Mouse (Mus musculus): ENCODE results near the gene Prpf6.

The Prpf6 gene

GRCm38 (mm10) chr2:181596221-181596960 lies 4.7 kb downstream of the Prpf6 start:
- no peak for DNase-seq (ENCODE audit: low spot score in 2 of 2)

DNA sequence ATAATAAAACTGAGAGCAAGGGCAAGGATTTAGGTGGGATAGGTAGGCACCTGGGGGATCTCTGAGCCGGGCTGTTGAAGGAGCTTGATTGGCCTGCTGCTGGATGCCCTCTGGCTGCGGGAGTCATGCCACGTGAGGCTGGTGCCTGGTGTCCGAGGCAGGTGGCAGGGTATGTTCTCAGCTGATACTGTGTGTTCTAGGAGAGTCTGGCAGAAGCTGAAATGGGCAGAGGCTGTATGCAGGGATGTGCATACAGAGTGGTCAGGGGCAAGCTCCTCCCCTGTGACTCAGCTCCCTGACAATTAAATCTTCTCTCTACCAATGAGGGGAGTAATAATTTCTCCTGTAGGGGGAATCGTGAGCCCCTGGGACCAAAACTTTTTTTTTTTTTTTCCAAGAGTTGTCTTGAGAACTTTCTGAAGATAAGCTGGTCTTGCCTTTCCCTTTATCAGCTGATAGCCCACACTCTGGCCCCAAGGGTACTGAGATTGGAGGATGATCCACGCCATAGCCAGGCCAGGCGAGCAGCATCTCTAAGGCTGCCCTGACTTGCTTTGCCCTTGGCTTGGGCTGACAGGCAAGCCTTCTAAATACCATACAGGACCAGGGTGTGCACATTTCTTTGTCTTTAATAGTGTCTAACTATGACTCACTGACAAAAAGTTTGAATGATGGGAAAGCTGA lies 5.9 kb downstream of the Prpf6 start:
- DNase-seq (ENCODE audit: low spot score in 2 of 2): no peak

DNA sequence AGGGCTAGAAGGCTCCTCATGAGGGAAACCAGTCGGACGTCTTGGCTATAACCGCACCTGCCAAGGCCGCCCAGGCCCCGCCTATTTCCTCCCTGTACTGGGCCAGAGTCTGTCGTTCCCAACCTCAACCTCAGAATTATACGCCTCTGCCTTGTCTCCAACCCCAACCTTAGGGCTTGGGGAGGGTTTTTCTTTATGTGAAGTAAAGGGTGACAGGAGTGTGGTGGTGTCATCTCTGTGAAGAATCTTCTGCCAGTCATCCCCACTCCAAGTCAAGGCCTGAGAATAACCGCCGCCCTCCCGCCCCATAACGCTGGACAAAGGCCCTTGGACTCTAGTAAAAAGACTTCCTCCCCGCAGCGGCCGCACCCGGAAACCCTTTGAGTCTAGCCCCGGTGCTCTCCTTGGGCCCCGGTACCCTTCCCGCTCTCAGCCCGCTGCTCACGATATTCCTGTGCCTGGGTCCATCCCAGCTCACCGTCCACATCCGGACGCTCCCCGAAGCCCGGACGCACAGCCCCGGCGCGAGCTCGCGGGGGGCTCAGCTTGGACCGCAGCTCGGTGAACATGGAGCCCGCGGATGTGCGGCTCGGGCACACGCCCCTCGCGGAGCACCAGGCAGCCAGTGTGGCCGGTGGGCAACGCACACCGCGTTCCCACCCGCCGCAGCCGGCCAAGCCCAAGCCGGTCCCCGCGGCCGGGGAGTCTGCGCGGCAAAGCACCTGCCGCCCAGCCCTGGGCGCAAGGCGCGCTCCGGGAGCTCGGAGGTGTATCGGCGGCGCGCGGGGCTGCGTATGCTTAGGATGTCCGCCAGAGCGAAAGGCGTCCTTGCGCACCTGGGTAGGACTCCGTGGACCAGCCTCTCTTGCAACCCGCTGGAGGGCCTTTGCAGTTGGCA lies 7.0 kb downstream of the Prpf6 start, which contains the start of gene Samd10:
Samd10 (minus strand) TSS at position 759 of the 898 bp plus-strand sequence.
- DNase-seq (ENCODE audit: low spot score in 2 of 2): peak in 1 of 2 experiments; percentile 71

DNA sequence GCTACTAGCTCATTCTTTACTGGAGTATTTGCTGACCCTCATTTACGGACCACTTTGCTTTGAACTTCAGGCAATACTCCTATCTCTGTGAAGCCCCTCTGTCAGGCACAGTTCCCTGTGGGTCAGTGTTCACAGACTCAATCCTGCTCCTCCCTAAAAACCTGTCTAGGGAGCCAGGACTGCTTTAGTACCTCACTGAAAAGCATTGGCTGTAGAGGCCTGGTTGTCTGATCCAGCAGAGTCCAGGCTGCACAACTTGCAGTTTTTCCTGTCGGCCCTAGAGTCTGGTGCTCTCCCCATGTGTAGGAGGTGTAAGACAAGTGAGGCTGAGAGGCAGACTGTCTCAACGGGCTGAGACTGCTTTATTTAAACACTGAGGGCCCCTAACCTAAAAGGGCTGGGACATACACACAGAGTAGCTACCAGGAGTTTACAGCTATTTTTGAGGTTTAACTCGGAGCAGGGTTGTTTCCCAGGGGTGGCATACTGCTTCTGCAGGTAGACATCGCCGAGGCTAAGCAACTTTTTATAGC lies 8.6 kb downstream of the Prpf6 start:
- no peak for DNase-seq (ENCODE audit: low spot score in 2 of 2)

- peak; percentile 88 to 98 for DNase-seq (ENCODE audit: low spot score in 2 of 2)
These were observed 9.4 kb downstream of the Prpf6 start for GRCm38 (mm10) chr2:181600828-181601750.

GRCm38 (mm10) chr2:181601751-181602145 lies 10.1 kb downstream of the Prpf6 start:
- DNase-seq (ENCODE audit: low spot score in 2 of 2): no peak

DNA sequence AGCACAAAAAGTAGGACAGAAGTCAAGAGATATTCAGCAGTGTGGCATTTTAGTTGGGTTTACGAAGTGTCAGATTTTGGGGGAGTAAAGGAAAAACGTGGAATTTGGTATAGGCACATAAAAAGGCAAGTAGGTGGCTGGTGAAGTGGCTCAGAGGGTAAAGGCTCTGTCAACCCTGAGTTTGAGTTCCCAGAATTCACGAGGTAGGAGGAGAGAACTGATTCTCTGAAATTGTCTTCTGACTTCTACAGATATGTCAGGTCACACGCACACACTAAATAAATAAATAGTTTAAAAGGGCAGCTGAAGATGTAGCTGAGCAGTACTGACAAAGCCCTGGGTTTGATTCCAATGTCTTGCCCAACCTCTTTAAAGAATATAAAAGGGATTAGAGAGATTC lies 10.7 kb downstream of the Prpf6 start:
- DNase-seq (ENCODE audit: low spot score in 2 of 2): no peak

DNA sequence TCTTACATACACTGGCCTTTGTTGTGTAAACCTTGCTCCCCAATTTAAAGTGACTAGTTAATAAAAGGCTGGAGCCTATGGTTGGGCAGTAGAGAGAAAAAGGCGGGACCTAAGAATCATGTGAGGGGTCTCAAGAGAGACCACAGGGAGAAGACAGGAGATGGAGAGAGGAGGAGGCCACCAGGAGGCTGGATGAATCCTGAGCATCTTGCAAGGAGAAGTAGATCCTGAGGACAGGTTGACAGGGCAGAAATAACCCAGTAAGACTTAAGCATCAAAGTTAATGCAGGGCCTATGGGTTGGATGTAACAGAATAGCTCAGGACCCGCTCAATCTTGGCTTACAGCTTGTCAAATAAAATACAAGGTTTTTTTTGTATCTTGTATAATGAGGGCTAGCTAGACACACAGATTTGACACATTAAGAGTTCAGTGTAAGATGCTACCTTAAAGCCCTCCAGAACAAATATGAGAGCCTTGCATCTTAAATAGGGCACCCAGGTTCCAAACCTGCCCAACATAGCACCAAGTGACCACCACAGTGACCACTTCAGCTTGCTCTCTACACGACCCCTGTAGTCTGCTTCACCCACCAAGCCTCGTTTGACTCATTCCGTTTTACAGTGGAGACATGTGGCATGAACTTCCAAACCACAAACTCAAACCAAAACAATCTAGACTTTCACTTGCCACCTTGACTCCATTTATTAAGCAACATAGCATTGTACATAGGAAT lies 27.3 kb downstream of the Prpf6 start:
- no peak for DNase-seq (ENCODE audit: low spot score in 2 of 2)

- DNase-seq (ENCODE audit: low spot score in 2 of 2): peak in 1 of 2 experiments; percentile 24
These were observed 31.7 kb downstream of the Prpf6 start for GRCm38 (mm10) chr2:181623401-181623800.

- DNase-seq (ENCODE audit: low spot score in 2 of 2): no peak
These were observed 36.8 kb downstream of the Prpf6 start for GRCm38 (mm10) chr2:181628471-181628870.

DNA sequence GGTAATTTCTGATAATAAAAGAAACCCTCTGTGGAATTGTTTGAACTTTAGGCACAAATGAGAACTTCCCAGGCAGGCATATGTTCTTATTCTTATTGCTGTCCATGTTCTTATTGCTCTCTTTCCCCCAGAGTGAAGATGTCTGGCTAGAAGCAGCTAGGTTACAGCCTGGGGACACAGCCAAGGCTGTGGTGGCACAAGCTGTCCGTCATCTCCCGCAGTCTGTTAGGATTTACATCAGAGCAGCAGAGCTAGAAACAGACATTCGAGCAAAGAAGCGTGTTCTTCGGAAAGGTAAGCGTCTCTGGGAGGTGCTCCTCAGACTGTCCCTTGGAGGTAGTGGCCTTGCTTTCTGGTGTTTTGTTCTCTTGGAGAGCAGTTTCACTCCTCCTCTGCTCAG lies 41.0 kb downstream of the Prpf6 start:
- DNase-seq (ENCODE audit: low spot score in 2 of 2): no peak

GRCm38 (mm10) chr2:181635865-181636264 lies 44.2 kb downstream of the Prpf6 start:
- DNase-seq (ENCODE audit: low spot score in 2 of 2): no peak

DNA sequence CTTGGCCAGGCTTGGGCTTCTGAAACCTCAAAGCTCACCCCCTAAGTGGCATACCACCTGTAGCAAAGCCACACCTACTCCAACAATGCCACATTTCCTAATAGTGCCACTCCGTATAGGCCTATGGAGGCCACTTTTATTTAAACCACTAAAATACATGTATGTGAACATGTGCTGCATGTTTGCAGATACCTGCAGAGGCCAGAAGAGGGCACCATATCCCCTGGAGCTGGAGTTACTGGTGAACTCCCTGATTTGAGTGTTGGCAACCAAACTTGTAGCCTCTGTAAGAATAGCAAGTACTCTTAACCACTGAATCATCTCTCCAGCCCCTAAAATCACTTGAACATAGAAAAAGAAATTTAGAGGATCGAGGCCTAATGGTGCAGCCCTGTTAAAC lies 52.7 kb downstream of the Prpf6 start:
- peak in 1 of 2 experiments; percentile 60 for DNase-seq (ENCODE audit: low spot score in 2 of 2)

DNA sequence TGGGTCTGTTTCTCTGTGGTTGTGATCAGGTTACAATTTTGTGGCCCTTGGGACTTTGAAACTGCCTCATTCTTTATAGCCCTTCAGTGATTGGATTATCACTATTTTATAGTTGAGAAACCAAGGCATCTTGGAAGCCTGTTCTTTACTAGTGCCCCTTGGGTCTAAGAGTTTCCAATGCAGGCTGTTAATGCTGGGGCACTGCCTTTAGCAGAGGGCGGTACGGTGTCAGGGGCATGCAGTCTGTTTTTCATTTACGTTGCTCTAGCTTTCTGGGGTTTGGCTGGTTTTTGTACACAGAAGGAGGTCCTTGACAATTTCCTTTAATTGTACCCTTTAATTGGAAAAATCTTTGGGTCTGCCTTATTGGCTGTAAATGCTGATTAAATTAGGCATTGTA lies 54.0 kb downstream of the Prpf6 start:
- DNase-seq (ENCODE audit: low spot score in 2 of 2): no peak

- no peak for DNase-seq (ENCODE audit: low spot score in 2 of 2)
These were observed 55.2 kb downstream of the Prpf6 start for GRCm38 (mm10) chr2:181646626-181647472.

GRCm38 (mm10) chr2:181648926-181649325 lies 57.3 kb downstream of the Prpf6 start:
- DNase-seq (ENCODE audit: low spot score in 2 of 2): no peak

GRCm38 (mm10) chr2:181653065-181653464 lies 61.4 kb downstream of the Prpf6 start:
- DNase-seq (ENCODE audit: low spot score in 2 of 2): no peak

- DNase-seq (ENCODE audit: low spot score in 2 of 2): no peak
These were observed 61.9 kb downstream of the Prpf6 start for GRCm38 (mm10) chr2:181653523-181653922.

DNA sequence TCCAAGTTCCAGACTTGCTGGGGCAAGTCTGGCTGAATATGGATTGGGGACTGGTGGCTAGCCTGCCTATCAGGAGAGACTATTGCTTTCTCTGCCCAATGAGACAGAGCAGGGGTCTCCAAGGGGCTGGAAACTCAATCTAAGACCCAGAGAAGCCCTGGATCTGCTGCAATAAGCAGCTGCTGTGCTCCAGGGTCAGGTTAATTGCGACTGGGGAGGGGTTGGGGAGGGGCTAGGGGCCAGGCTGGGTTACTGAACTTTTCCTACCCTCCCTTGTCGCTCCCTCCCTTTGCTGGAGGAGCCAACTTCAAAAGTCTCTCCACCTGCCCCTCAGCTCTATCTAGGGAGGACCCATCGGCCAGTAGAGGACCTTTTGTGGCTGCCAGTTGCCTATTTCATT lies 65.1 kb downstream of the Prpf6 start, which contains the start of gene Gm29797:
Gm29797 (plus strand) TSS at position 301 of the 400 bp plus-strand sequence.
- DNase-seq (ENCODE audit: low spot score in 2 of 2): no peak

All from spleen, postnatal 10 days (tissue).